15 mouse cellular contexts compared by ENCODE assay signal in the genomic region with DNA sequence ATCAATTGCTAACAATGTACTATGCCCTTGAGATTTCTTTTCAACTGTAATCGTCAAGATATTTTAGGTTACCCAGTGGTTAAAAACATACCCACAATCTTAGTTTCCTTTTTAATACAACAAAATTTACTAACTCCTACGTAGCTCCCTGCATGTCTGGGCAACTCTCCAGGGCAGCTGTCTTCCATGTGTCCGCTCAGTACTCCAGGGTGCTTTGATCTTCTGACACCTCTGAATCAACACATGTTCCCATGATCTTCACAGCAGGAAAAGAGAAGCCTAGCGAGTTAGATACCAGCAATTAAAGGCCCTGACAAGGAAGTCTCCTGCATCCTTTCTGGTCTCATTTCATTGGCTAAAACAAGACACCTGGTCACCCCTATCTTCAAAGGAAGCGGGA.
DNase-seq lines count a peak whose midpoint lies in the region; ATAC-seq and TF ChIP-seq lines count a peak whose summit lies in the region.
"Had no signal": no experiment of that assay in that cellular context is flagged by ENCODE, and none has a peak within 500 bp of the region (broad histone marks: within the 10 kb centered on the region; RNA-seq: fewer than 3 reads in every experiment).

No protein-coding gene starts in this region.

- H3K4me2 ChIP-seq in embryonic facial prominence, embryonic 14.5 days (ENCODE audit: low read depth, low read length) = no peak overlapping the region
- H3K4me2 ChIP-seq in lung, embryonic 14.5 days = no peak overlapping the region
- H3K4me2 ChIP-seq: limb, embryonic 12.5 days had no signal

- H3K4me1 ChIP-seq in embryonic facial prominence, embryonic 14.5 days (ENCODE audit: control insufficient read depth, insufficient read depth, low read length) = no peaks in the 10 kb centered on the region; the same call in 1 of the 2 replicates
- H3K4me1 ChIP-seq in embryonic facial prominence, embryonic 10.5 days = peaks cover 11% of the 10 kb centered on the region
- peaks cover 5% of the 10 kb centered on the region; the same call in 1 of the 2 replicates for H3K4me1 ChIP-seq in lung, embryonic 14.5 days (ENCODE audit: insufficient read depth)
- no peaks in the 10 kb centered on the region for H3K4me1 ChIP-seq in lung, adult 2 months (ENCODE audit: control insufficient read depth, insufficient read depth, low read length)
- H3K4me1 ChIP-seq in forebrain, embryonic 10.5 days = no peaks in the 10 kb centered on the region
- H3K4me1 ChIP-seq: megakaryocyte, embryonic 14.5 days had no signal

- TF ChIP-seq CTCF in lung, embryonic 14.5 days (IDR thresholded peaks at IDR 0.05; ENCODE audit: low read depth) = no peak
- no peak for TF ChIP-seq CTCF in lung, adult 2 months (IDR thresholded peaks at IDR 0.05; ENCODE audit: insufficient read depth, low read length)

- no peak for TF ChIP-seq POLR2A in lung, adult 2 months (IDR thresholded peaks at IDR 0.05; ENCODE audit: borderline replicate concordance, extremely low read depth, low read depth, low read length)

- whole genome bisulfite sequencing in embryonic facial prominence, embryonic 14.5 days = 46% methylated on average over 5 of the region's 5 CpGs
- 74% methylated on average over 5 of the region's 5 CpGs for WGBS in embryonic facial prominence, embryonic 10.5 days
- 28% methylated on average over 5 of the region's 5 CpGs for WGBS in lung, embryonic 14.5 days
- 44% methylated on average over 5 of the region's 5 CpGs for WGBS in lung, adult 2 months
- WGBS in forebrain, embryonic 10.5 days = 83% methylated on average over 5 of the region's 5 CpGs

- H3K4me3 ChIP-seq in embryonic facial prominence, embryonic 14.5 days (ENCODE audit: low read depth, low read length) = no peak overlapping the region
- no peak overlapping the region for H3K4me3 ChIP-seq in embryonic facial prominence, embryonic 10.5 days
- H3K4me3 ChIP-seq in lung, embryonic 14.5 days (ENCODE audit: low read depth, low read length) = no peak overlapping the region
- H3K4me3 ChIP-seq in lung, adult 2 months (replicated peaks; ENCODE audit: extremely low read depth, low read depth, low read length) = no peak overlapping the region
- H3K4me3 ChIP-seq in forebrain, embryonic 10.5 days = no peak overlapping the region
- H3K4me3 ChIP-seq: layer of hippocampus, adult 2 months; limb, embryonic 12.5 days; megakaryocyte, embryonic 14.5 days had no signal

- no peak overlapping the region for H3K27ac ChIP-seq in embryonic facial prominence, embryonic 14.5 days (replicated peaks; ENCODE audit: low read depth, low read length)
- H3K27ac ChIP-seq in embryonic facial prominence, embryonic 10.5 days (replicated peaks) = no peak overlapping the region
- H3K27ac ChIP-seq in lung, embryonic 14.5 days (ENCODE audit: low read depth) = no peak overlapping the region
- no peak overlapping the region for H3K27ac ChIP-seq in forebrain, embryonic 10.5 days
- H3K27ac ChIP-seq: layer of hippocampus, adult 2 months; limb, embryonic 12.5 days had no signal

- H3K36me3 ChIP-seq in embryonic facial prominence, embryonic 14.5 days (ENCODE audit: control insufficient read depth, insufficient read depth, low read length) = no peaks in the 10 kb centered on the region
- H3K36me3 ChIP-seq in embryonic facial prominence, embryonic 10.5 days (replicated peaks) = no peaks in the 10 kb centered on the region
- no peaks in the 10 kb centered on the region for H3K36me3 ChIP-seq in lung, embryonic 14.5 days (ENCODE audit: insufficient read depth)
- no peaks in the 10 kb centered on the region for H3K36me3 ChIP-seq in forebrain, embryonic 10.5 days (replicated peaks)
- H3K36me3 ChIP-seq: limb, embryonic 12.5 days had no signal

- H3K9ac ChIP-seq in embryonic facial prominence, embryonic 14.5 days (ENCODE audit: low read depth, low read length) = no peak overlapping the region
- H3K9ac ChIP-seq in lung, embryonic 14.5 days = no peak overlapping the region
- H3K9ac ChIP-seq: limb, embryonic 12.5 days had no signal

- ATAC-seq in embryonic facial prominence, embryonic 14.5 days (ENCODE audit: low read depth) = 0 out of 2 replicates have a peak, but pooled peaks have one; percentile 55
- ATAC-seq in lung, embryonic 14.5 days (ENCODE audit: insufficient read depth) = peak; percentile 90
- ATAC-seq: CD4-positive, CD25-positive, alpha-beta regulatory T cell, adult 4 months had no signal

- DNase-seq in embryonic facial prominence, embryonic 14.5 days (ENCODE audit: low spot score) = peak; percentile 71
- no peak for DNase-seq in embryonic facial prominence, embryonic 10.5 days (ENCODE audit: low spot score)
- DNase-seq in lung, embryonic 14.5 days = peak; percentile 88
- DNase-seq in lung, adult 2 months = no peak
- DNase-seq in kidney, adult 8-10 months = peak; percentile 19 to 34
- DNase-seq in lung, postnatal 14 days = peak; percentile 43
- no peak for DNase-seq in forebrain, embryonic 10.5 days (ENCODE audit: extremely low spot score, low spot score)
- DNase-seq in cerebellum, adult 8-10 months = no peak
- DNase-seq: gastrocnemius, postnatal 14 days; right cerebral cortex, adult 18-20 months; thymus, postnatal 25 days had no signal

- no peaks in the 10 kb centered on the region for H3K9me3 ChIP-seq in embryonic facial prominence, embryonic 14.5 days (ENCODE audit: control insufficient read depth, low read length)
- no peaks in the 10 kb centered on the region for H3K9me3 ChIP-seq in embryonic facial prominence, embryonic 10.5 days
- no peaks in the 10 kb centered on the region for H3K9me3 ChIP-seq in lung, embryonic 14.5 days (ENCODE audit: low read depth, low read length)
- H3K9me3 ChIP-seq in forebrain, embryonic 10.5 days = no peaks in the 10 kb centered on the region
- H3K9me3 ChIP-seq: limb, embryonic 12.5 days had no signal

- no peaks in the 10 kb centered on the region for H3K27me3 ChIP-seq in embryonic facial prominence, embryonic 14.5 days (replicated peaks; ENCODE audit: control insufficient read depth, insufficient read depth, low read length)
- no peaks in the 10 kb centered on the region for H3K27me3 ChIP-seq in embryonic facial prominence, embryonic 10.5 days (replicated peaks; ENCODE audit: low read depth, poor library complexity, severe bottlenecking)
- H3K27me3 ChIP-seq in lung, embryonic 14.5 days (ENCODE audit: insufficient read depth, low read length) = no peaks in the 10 kb centered on the region
- no peaks in the 10 kb centered on the region for H3K27me3 ChIP-seq in forebrain, embryonic 10.5 days (ENCODE audit: poor library complexity, severe bottlenecking)
- H3K27me3 ChIP-seq: limb, embryonic 12.5 days; megakaryocyte, embryonic 14.5 days had no signal

Comparison
In these comparisons a context has a peak if more than half of its experiments do, and no peak if none do; other contexts are left out.
1. DNase-seq: peak in embryonic facial prominence, embryonic 14.5 days (single experiment), lung, embryonic 14.5 days (single experiment), kidney, adult 8-10 months (2 of 2) and lung, postnatal 14 days (single experiment); none in embryonic facial prominence, embryonic 10.5 days (single experiment), lung, adult 2 months (single experiment), forebrain, embryonic 10.5 days (single experiment) and cerebellum, adult 8-10 months (single experiment).